Mouse (Mus musculus) stomach, embryonic 16.5 days (tissue): ENCODE results near the gene Spsb2. TPM values are rescaled to one million over a fixed set of nuclear protein-coding genes. Genes with fewer than 3 reads are reported as not detected.
A peak's percentile ranks its signal among the peaks of the same experiment; 100 is the strongest.
"Not testable (repeated sequence)": the region's sequence is repeated elsewhere in the genome, so short reads cannot be mapped to it uniquely, and the experiment has no call there.

Experiments used
- ATAC-seq: fragments of 200-750 bp; cut with Nextera tagmentation; 2 replicates; pipeline ENCODE4 v1.8.0; 2017; ENCODE audit warnings: moderate number of reproducible peaks, moderate TSS enrichment; ENCODE audit not compliant: insufficient read depth, low FRiP score
- H3K27ac ChIP-seq: fragments of 300-500 bp; sonication (generic); 2 replicates; pipeline ENCODE4 v1.5.1; 2014; ENCODE audit warnings: low read length
- H3K27me3 ChIP-seq: fragments of 300-500 bp; sonication (generic); 2 replicates; pipeline ENCODE4 v1.6.1; 2014; ENCODE audit warnings: low read length, control low read depth, mixed read lengths; ENCODE audit not compliant: control insufficient read depth, insufficient read depth
- H3K36me3 ChIP-seq: fragments of 300-500 bp; sonication (generic); 2 replicates; pipeline ENCODE4 v1.6.1; 2014; ENCODE audit warnings: low read length; ENCODE audit not compliant: control insufficient read depth, insufficient read depth
- H3K4me1 ChIP-seq: fragments of 300-500 bp; sonication (generic); 2 replicates; pipeline ENCODE4 v1.6.1; 2014; ENCODE audit warnings: low read length, control low read depth, mixed read lengths; ENCODE audit not compliant: control insufficient read depth, insufficient read depth
- H3K4me2 ChIP-seq: fragments of 300-500 bp; sonication (generic); 2 replicates; pipeline ENCODE4 v1.6.1; 2014; ENCODE audit warnings: low read depth, low read length, mixed read lengths
- H3K4me3 ChIP-seq: fragments of 300-500 bp; sonication (generic); replicated peaks from 2 replicates; pipeline ENCODE4 v1.5.1; 2014; ENCODE audit warnings: mild to moderate bottlenecking, low read length
- H3K9ac ChIP-seq: fragments of 300-500 bp; sonication (generic); 2 replicates; pipeline ENCODE4 v1.6.1; 2014; ENCODE audit warnings: low read length
- H3K9me3 ChIP-seq: fragments of 300-500 bp; sonication (generic); replicated peaks from 2 replicates; pipeline ENCODE4 v1.6.1; 2016; ENCODE audit warnings: low read length, control low read depth; ENCODE audit not compliant: control insufficient read depth
- WGBS: fragments of 180-500 bp; shearing (Covaris S2); extraction: QIAGEN DNeasy Blood & Tissue Kit; methylation state at CpG from one replicate; pipeline ENCODE4 v1.1.7; 2014; 5-methylcytosine and 5-hydroxymethylcytosine counted together
- polyA plus RNA-seq: library from polyadenylated mRNA; unstranded; fragments of >200 nt; fragmentation: Nextera tagmentation; extraction: Ambion mirVana; gene quantifications from 2 replicates; pipeline ENCODE4 v1.2.1, GENCODE M21; 2015

Gene Spsb2
- polyA plus RNA-seq, 1 experiment from 2014 or later: 15.1 TPM

GRCm38 (mm10) chr6:124806446-124807140 lies 1.9 kb upstream of the Spsb2 start:
- H3K4me1 ChIP-seq: peaks cover 21% of the 10 kb centered on the region
- ATAC-seq: no peak
- no peaks in the 10 kb centered on the region for H3K27me3 ChIP-seq
- H3K4me3 ChIP-seq: peak overlapping the region; percentile 56; the same call in 1 of the 2 replicates
- 0 out of 2 replicates have a peak, but pooled peaks cover 1% of the 10 kb centered on the region for H3K36me3 ChIP-seq
- H3K9me3 ChIP-seq: no peaks in the 10 kb centered on the region
- WGBS: 76% methylated on average over 7 of the region's 7 CpGs
- peak overlapping the region; percentile 77 for H3K4me2 ChIP-seq
- peak overlapping the region; percentile 52; the same call in 1 of the 2 replicates for H3K9ac ChIP-seq
- peak overlapping the region; percentile 98 for H3K27ac ChIP-seq

- no peak for ATAC-seq
- no peaks in the 10 kb centered on the region for H3K9me3 ChIP-seq
- H3K27ac ChIP-seq: no peak overlapping the region; the same call in 1 of the 2 replicates
- peaks cover 26% of the 10 kb centered on the region for H3K4me1 ChIP-seq
- no peak overlapping the region for H3K4me2 ChIP-seq
- no peak overlapping the region; the same call in 1 of the 2 replicates for H3K9ac ChIP-seq
- no peaks in the 10 kb centered on the region for H3K27me3 ChIP-seq
- H3K4me3 ChIP-seq: no peak overlapping the region
- H3K36me3 ChIP-seq: 0 out of 2 replicates have a peak, but pooled peaks cover 7% of the 10 kb centered on the region
- 83% methylated on average over 4 of the region's 4 CpGs for WGBS
These were observed 1.1 kb upstream of the Spsb2 start for GRCm38 (mm10) chr6:124807366-124807765.

GRCm38 (mm10) chr6:124807986-124808357 lies 489 bp upstream of the Spsb2 start:
- H3K9me3 ChIP-seq: no peaks in the 10 kb centered on the region
- H3K4me2 ChIP-seq: peak overlapping the region; percentile 93
- peak overlapping the region; percentile 66 for H3K4me3 ChIP-seq
- ATAC-seq: no peak
- WGBS: 64% methylated on average over 6 of the region's 6 CpGs
- peak overlapping the region; percentile 81 for H3K9ac ChIP-seq
- H3K4me1 ChIP-seq: peaks cover 32% of the 10 kb centered on the region
- H3K36me3 ChIP-seq: 0 out of 2 replicates have a peak, but pooled peaks cover 7% of the 10 kb centered on the region
- peak overlapping the region; percentile 96 for H3K27ac ChIP-seq
- H3K27me3 ChIP-seq: no peaks in the 10 kb centered on the region

- peak overlapping the region; percentile 81 for H3K9ac ChIP-seq
- H3K36me3 ChIP-seq: 0 out of 2 replicates have a peak, but pooled peaks cover 7% of the 10 kb centered on the region
- no peaks in the 10 kb centered on the region for H3K27me3 ChIP-seq
- peak overlapping the region; percentile 66 for H3K4me3 ChIP-seq
- H3K9me3 ChIP-seq: no peaks in the 10 kb centered on the region
- peak overlapping the region; percentile 93 for H3K4me2 ChIP-seq
- WGBS: under 1% methylated on average over 35 of the region's 35 CpGs
- H3K27ac ChIP-seq: peak overlapping the region; percentile 96
- ATAC-seq: peak; percentile 14; the same call in 1 of the 2 replicates
- H3K4me1 ChIP-seq: peaks cover 34% of the 10 kb centered on the region
These were observed 752 bp downstream of the Spsb2 start for GRCm38 (mm10) chr6:124809052-124809774.

GRCm38 (mm10) chr6:124809775-124810538 lies 1.5 kb downstream of the Spsb2 start:
- no peaks in the 10 kb centered on the region for H3K27me3 ChIP-seq
- 0 out of 2 replicates have a peak, but pooled peaks cover 7% of the 10 kb centered on the region for H3K36me3 ChIP-seq
- H3K4me2 ChIP-seq: peak overlapping the region; percentile 93
- peak overlapping the region; percentile 81 for H3K9ac ChIP-seq
- H3K4me3 ChIP-seq: peak overlapping the region; percentile 66
- H3K9me3 ChIP-seq: no peaks in the 10 kb centered on the region
- 39% methylated on average over 14 of the region's 14 CpGs for WGBS
- H3K27ac ChIP-seq: peak overlapping the region; percentile 96
- H3K4me1 ChIP-seq: peaks cover 41% of the 10 kb centered on the region
- ATAC-seq: no peak

- not testable (repeated sequence) for H3K27me3 ChIP-seq, H3K36me3 ChIP-seq, H3K9me3 ChIP-seq, H3K4me3 ChIP-seq, ATAC-seq
- Histone ChIP-seq H3K9ac (peak overlapping the region; percentile 81; the same call in 1 of the 2 replicates), H3K27ac (peak overlapping the region; percentile 96; the same call in 1 of the 2 replicates), H3K4me2 (peak overlapping the region; percentile 93), H3K4me1 (peaks cover 42% of the 10 kb centered on the region)
- WGBS: 81% methylated on average over 10 of the region's 11 CpGs
These were observed 2.3 kb downstream of the Spsb2 start for GRCm38 (mm10) chr6:124810566-124811402.

GRCm38 (mm10) chr6:124811403-124811665 lies 2.9 kb downstream of the Spsb2 start:
- H3K9me3 ChIP-seq: no peaks in the 10 kb centered on the region
- H3K27ac ChIP-seq: peak overlapping the region; percentile 30; the same call in 1 of the 2 replicates
- no peak overlapping the region for H3K9ac ChIP-seq
- peaks cover 37% of the 10 kb centered on the region for H3K4me1 ChIP-seq
- H3K4me3 ChIP-seq: no peak overlapping the region
- no peak overlapping the region for H3K4me2 ChIP-seq
- no peak for ATAC-seq
- 76% methylated on average over 4 of the region's 4 CpGs for WGBS
- H3K36me3 ChIP-seq: 0 out of 2 replicates have a peak, but pooled peaks cover 7% of the 10 kb centered on the region
- no peaks in the 10 kb centered on the region for H3K27me3 ChIP-seq
